Mouse (Mus musculus) midbrain, embryonic 13.5 days (tissue): ENCODE measurements around the gene Cspg4. TPM values are rescaled to one million over a fixed set of nuclear protein-coding genes. Genes with fewer than 3 reads are reported as not detected.

ENCODE experiments used
- ATAC-seq: fragments of 200-750 bp; cut with Nextera tagmentation; 2 replicates; pipeline ENCODE4 v1.8.0; 2017; ENCODE audit warnings: mild to moderate bottlenecking, moderate TSS enrichment, moderate library complexity
- H3K27ac ChIP-seq: fragments of 300-500 bp; sonication (generic); 2 replicates; pipeline ENCODE4 v1.5.1; 2015; ENCODE audit warnings: inconsistent platforms, mild to moderate bottlenecking, moderate library complexity
- H3K27me3 ChIP-seq: fragments of 300-500 bp; sonication (generic); 2 replicates; pipeline ENCODE4 v1.6.1; 2015; ENCODE audit warnings: mild to moderate bottlenecking, inconsistent platforms
- H3K36me3 ChIP-seq: fragments of 300-500 bp; sonication (generic); 2 replicates; pipeline ENCODE4 v1.6.1; 2015; ENCODE audit warnings: mild to moderate bottlenecking, inconsistent platforms
- H3K4me1 ChIP-seq: fragments of 300-500 bp; sonication (generic); replicated peaks from 2 replicates; pipeline ENCODE4 v1.6.1; 2015; ENCODE audit warnings: inconsistent platforms
- H3K4me2 ChIP-seq: fragments of 300-500 bp; sonication (generic); replicated peaks from 2 replicates; pipeline ENCODE4 v1.6.1; 2015; ENCODE audit warnings: moderate library complexity, mild to moderate bottlenecking, inconsistent platforms
- H3K4me3 ChIP-seq: fragments of 300-500 bp; sonication (generic); replicated peaks from 2 replicates; pipeline ENCODE4 v1.5.1; 2015; ENCODE audit warnings: mild to moderate bottlenecking, inconsistent platforms
- H3K9ac ChIP-seq: fragments of 300-500 bp; sonication (generic); replicated peaks from 2 replicates; pipeline ENCODE4 v1.6.1; 2015; ENCODE audit warnings: mild to moderate bottlenecking, inconsistent platforms
- H3K9me3 ChIP-seq: fragments of 300-500 bp; sonication (generic); 2 replicates; pipeline ENCODE4 v1.6.1; 2016; ENCODE audit warnings: mild to moderate bottlenecking, inconsistent platforms
- WGBS: fragments of 180-500 bp; shearing (Covaris S2); methylation state at CpG from one replicate; pipeline ENCODE4 v1.1.7; 2015; 5-methylcytosine and 5-hydroxymethylcytosine counted together
- polyA plus RNA-seq: library from polyadenylated mRNA; unstranded; fragments of >200 nt; fragmentation: Nextera tagmentation; extraction: Ambion mirVana; gene quantifications from 2 replicates; pipeline ENCODE4 v1.2.1, GENCODE M21; 2015

Gene Cspg4
- polyA plus RNA-seq, 1 experiment from 2014 or later: 3.5 TPM

DNA sequence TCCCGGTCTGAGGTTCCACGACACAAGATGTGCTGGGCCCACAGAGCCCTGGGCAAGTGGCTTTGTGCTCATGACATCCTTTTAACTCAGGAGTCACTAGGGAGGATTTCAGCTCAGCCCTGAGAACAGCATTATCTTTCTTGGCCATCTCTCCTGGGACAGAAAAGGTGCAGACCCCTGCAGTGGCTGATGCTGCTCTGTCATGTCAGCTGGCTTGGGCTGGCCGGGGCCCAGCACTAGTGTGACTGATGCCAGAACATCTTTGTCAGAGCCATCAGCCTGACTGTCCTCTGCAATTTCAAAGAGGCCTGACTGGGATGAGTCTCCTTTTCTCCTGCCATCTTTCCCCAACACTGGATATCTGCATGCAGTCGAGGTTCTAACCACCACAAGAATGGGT lies 17.4 kb downstream of the Cspg4 start:
- Histone ChIP-seq H3K4me2 (no peak overlapping the region), H3K9me3 (no peaks in the 10 kb centered on the region), H3K4me1 (no peaks in the 10 kb centered on the region), H3K27ac (no peak overlapping the region), H3K27me3 (no peaks in the 10 kb centered on the region), H3K4me3 (no peak overlapping the region), H3K36me3 (no peaks in the 10 kb centered on the region), H3K9ac (no peak overlapping the region)
- 65% methylated on average over 4 of the region's 4 CpGs for WGBS
- ATAC-seq: no peak

- H3K9ac ChIP-seq: no peak overlapping the region
- 82% methylated on average over 12 of the region's 12 CpGs for WGBS
- no peak overlapping the region for H3K4me2 ChIP-seq
- no peaks in the 10 kb centered on the region for H3K9me3 ChIP-seq
- H3K36me3 ChIP-seq: no peaks in the 10 kb centered on the region
- no peaks in the 10 kb centered on the region for H3K27me3 ChIP-seq
- H3K27ac ChIP-seq: no peak overlapping the region
- H3K4me3 ChIP-seq: no peak overlapping the region
- no peaks in the 10 kb centered on the region for H3K4me1 ChIP-seq
- no peak for ATAC-seq
Measured at GRCm38 (mm10) chr9:56882818-56883217, 18.0 kb downstream of the Cspg4 start.

DNA sequence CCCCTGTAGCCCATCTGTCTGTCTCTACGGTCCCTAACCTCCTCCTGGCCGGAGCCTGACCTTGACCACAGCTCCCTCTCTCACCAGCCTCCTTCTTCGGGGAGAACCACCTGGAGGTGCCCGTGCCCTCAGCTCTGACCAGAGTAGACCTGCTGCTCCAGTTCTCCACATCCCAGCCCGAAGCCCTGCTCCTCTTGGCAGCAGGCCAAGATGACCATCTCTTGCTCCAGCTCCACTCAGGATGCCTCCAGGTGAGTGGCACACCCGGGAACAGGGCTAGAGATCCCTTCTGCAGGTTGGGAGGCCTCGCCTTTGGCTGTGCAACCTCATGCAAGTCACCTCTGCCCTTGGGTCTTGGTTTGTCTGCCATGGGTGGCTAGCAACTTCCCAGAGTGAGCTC lies 18.6 kb downstream of the Cspg4 start:
- ATAC-seq: no peak
- Histone ChIP-seq H3K9ac (no peak overlapping the region), H3K4me3 (no peak overlapping the region), H3K27me3 (no peaks in the 10 kb centered on the region), H3K4me2 (no peak overlapping the region), H3K9me3 (no peaks in the 10 kb centered on the region), H3K36me3 (no peaks in the 10 kb centered on the region), H3K27ac (no peak overlapping the region), H3K4me1 (no peaks in the 10 kb centered on the region)
- 87% methylated on average over 7 of the region's 7 CpGs for WGBS

DNA sequence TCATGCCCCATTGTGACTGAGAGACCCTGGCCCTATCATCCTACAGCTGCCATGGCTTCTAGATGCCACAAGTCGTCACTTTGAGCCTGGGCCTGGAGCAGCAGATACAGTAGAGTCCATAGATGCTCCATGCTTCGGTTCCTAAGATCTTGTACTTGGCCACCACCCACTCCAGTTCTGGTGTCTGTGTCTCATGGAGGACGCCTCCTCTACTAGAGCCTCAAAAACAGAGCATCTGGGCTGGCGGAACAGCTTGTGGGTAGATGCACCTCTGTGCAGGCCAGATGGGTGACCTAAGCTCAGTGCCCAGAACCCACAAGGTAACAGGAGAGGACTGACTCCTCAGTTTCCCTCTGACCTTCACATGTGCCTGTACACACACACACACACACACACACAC lies 19.5 kb downstream of the Cspg4 start:
- no peaks in the 10 kb centered on the region for H3K4me1 ChIP-seq
- no peak overlapping the region for H3K4me3 ChIP-seq
- ATAC-seq: no peak
- H3K27me3 ChIP-seq: no peaks in the 10 kb centered on the region
- H3K36me3 ChIP-seq: no peaks in the 10 kb centered on the region
- no peaks in the 10 kb centered on the region for H3K9me3 ChIP-seq
- no peak overlapping the region for H3K27ac ChIP-seq
- no peak overlapping the region for H3K4me2 ChIP-seq
- 89% methylated on average over 4 of the region's 4 CpGs for WGBS
- no peak overlapping the region for H3K9ac ChIP-seq

DNA sequence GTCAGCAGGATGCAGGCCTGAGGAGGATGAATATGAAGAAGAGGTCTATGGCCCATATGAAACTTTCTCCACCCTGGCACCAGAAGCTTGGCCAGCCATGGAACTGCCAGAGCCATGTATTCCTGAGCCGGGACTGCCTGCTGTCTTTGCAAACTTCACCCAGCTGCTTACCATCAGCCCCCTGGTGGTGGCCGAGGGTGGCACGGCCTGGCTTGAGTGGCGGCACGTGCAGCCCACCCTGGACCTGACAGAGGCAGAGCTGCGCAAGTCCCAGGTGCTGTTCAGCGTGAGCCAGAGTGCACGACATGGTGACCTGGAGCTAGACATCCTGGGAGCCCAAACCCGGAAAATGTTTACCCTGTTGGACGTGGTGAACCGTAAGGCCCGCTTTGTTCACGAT lies 21.3 kb downstream of the Cspg4 start:
- WGBS: 67% methylated on average over 13 of the region's 13 CpGs
- Histone ChIP-seq H3K9ac (no peak overlapping the region), H3K4me1 (peaks cover 5% of the 10 kb centered on the region), H3K27ac (no peak overlapping the region), H3K4me2 (no peak overlapping the region), H3K27me3 (peaks cover 7% of the 10 kb centered on the region), H3K4me3 (no peak overlapping the region), H3K36me3 (no peaks in the 10 kb centered on the region), H3K9me3 (no peaks in the 10 kb centered on the region)
- ATAC-seq: no peak

GRCm38 (mm10) chr9:56886601-56887000 lies 21.8 kb downstream of the Cspg4 start:
- Histone ChIP-seq H3K27me3 (peaks cover 7% of the 10 kb centered on the region), H3K4me1 (peaks cover 5% of the 10 kb centered on the region), H3K36me3 (no peaks in the 10 kb centered on the region), H3K9ac (no peak overlapping the region), H3K27ac (no peak overlapping the region), H3K4me3 (no peak overlapping the region), H3K9me3 (no peaks in the 10 kb centered on the region), H3K4me2 (no peak overlapping the region)
- ATAC-seq: no peak
- 91% methylated on average over 15 of the region's 15 CpGs for WGBS

- Histone ChIP-seq H3K4me3 (no peak overlapping the region), H3K9me3 (no peaks in the 10 kb centered on the region), H3K27ac (no peak overlapping the region), H3K36me3 (no peaks in the 10 kb centered on the region), H3K4me1 (peaks cover 5% of the 10 kb centered on the region), H3K9ac (no peak overlapping the region), H3K27me3 (peaks cover 15% of the 10 kb centered on the region), H3K4me2 (no peak overlapping the region)
- 92% methylated on average over 16 of the region's 16 CpGs for WGBS
- ATAC-seq: no peak
Measured at GRCm38 (mm10) chr9:56887581-56887980, 22.7 kb downstream of the Cspg4 start.

- 6% methylated on average over 14 of the region's 14 CpGs for WGBS
- H3K9ac ChIP-seq: no peak overlapping the region
Measured at GRCm38 (mm10) chr9:56889817-56890216, 25.0 kb downstream of the Cspg4 start.

DNA sequence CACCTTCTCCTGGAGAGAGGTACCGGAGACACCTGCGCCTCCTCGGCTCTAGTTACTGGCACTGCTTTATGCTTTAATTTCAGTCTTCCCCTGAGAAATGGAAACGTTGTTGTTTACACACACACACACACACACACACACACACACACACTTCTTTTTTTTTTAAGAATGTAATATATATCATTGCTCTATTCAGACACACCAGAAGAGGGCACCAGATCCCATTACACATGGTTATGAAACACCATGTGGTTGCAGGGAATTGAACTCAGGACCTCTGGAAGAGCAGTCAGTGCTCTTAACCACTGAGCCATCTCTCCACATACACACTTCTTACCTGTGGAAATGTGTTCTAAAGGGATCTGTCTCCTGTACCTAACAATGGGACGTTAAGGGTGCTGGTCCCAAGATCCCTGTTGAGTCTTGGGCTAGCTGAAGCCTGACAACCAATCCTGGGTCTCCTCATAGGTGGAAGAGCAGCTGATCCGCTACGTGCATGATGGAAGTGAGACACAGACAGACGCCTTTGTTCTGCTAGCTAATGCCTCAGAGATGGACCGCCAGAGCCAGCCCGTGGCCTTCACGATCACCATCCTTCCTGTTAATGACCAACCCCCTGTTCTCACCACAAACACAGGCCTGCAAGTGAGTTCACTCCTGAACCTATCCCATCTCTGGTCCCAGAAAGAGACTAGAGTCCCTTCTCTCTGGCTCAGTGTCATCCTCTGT lies 25.9 kb downstream of the Cspg4 start:
- Histone ChIP-seq H3K4me1 (peaks cover 14% of the 10 kb centered on the region), H3K4me3 (no peak overlapping the region), H3K27ac (no peak overlapping the region), H3K9me3 (no peaks in the 10 kb centered on the region), H3K36me3 (no peaks in the 10 kb centered on the region), H3K9ac (no peak overlapping the region), H3K4me2 (no peak overlapping the region), H3K27me3 (peaks cover 19% of the 10 kb centered on the region)
- WGBS: 75% methylated on average over 11 of the region's 11 CpGs
- no peak for ATAC-seq

More at GRCm38 (mm10) chr9:56889817-56890216, 25.0 kb downstream of the Cspg4 start:
- ATAC-seq: peak; percentile 81
- Histone ChIP-seq H3K4me1 (peaks cover 14% of the 10 kb centered on the region), H3K4me3 (peak overlapping the region; percentile 23), H3K36me3 (no peaks in the 10 kb centered on the region), H3K27ac (no peak overlapping the region), H3K4me2 (peak overlapping the region; percentile 54), H3K27me3 (peaks cover 19% of the 10 kb centered on the region), H3K9me3 (no peaks in the 10 kb centered on the region)

- peaks cover 14% of the 10 kb centered on the region for H3K4me1 ChIP-seq
- H3K4me3 ChIP-seq: 0 out of 2 replicates have a peak overlapping the region, but pooled peaks have one; percentile 4
- H3K9ac ChIP-seq: peak overlapping the region; percentile 33; the same call in 1 of the 2 replicates
- peaks cover 19% of the 10 kb centered on the region for H3K27me3 ChIP-seq
- WGBS: 34% methylated on average over 12 of the region's 12 CpGs
- peak; percentile 62 for ATAC-seq
- H3K36me3 ChIP-seq: no peaks in the 10 kb centered on the region
- H3K4me2 ChIP-seq: peak overlapping the region; percentile 43
- H3K9me3 ChIP-seq: no peaks in the 10 kb centered on the region
- no peak overlapping the region for H3K27ac ChIP-seq
Measured at GRCm38 (mm10) chr9:56891517-56892011, 26.7 kb downstream of the Cspg4 start.

DNA sequence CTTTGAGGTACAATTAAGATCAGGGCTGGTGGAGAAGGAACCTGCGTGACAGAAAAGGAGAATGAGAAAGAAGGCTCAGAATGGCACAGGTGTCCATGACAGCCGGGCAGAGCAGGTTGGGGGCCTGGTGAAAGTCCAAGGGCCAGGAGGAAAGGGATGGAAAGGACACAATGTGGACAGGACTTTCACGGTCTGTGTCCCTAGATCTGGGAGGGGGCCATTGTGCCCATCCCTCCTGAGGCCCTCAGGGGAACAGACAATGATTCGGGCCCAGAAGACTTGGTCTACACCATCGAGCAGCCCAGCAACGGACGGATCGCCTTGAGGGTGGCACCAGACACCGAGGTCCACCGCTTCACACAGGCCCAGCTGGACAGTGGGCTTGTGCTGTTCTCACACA lies 27.3 kb downstream of the Cspg4 start:
- Histone ChIP-seq H3K27me3 (peaks cover 19% of the 10 kb centered on the region), H3K9me3 (no peaks in the 10 kb centered on the region), H3K9ac (peak overlapping the region; percentile 33; the same call in 1 of the 2 replicates), H3K4me2 (no peak overlapping the region), H3K27ac (no peak overlapping the region), H3K4me1 (peaks cover 14% of the 10 kb centered on the region), H3K36me3 (no peaks in the 10 kb centered on the region), H3K4me3 (no peak overlapping the region)
- 85% methylated on average over 10 of the region's 10 CpGs for WGBS
- no peak for ATAC-seq

- Histone ChIP-seq H3K4me1 (peaks cover 14% of the 10 kb centered on the region), H3K9ac (no peak overlapping the region), H3K27me3 (peaks cover 19% of the 10 kb centered on the region), H3K36me3 (no peaks in the 10 kb centered on the region), H3K9me3 (no peaks in the 10 kb centered on the region), H3K27ac (no peak overlapping the region), H3K4me3 (no peak overlapping the region), H3K4me2 (no peak overlapping the region)
- WGBS: 55% methylated on average over 8 of the region's 8 CpGs
- no peak for ATAC-seq
Measured at GRCm38 (mm10) chr9:56893313-56893712, 28.5 kb downstream of the Cspg4 start.
